Mouse (Mus musculus): ENCODE data around the gene Arhgef2. TPM values are rescaled to one million over a fixed set of nuclear protein-coding genes. Genes with fewer than 3 reads are reported as not detected.

The Arhgef2 gene
- polyA plus RNA-seq, 1 experiment, result 164 TPM

- 90% methylated on average over 12 of the region's 12 CpGs for WGBS
- no peak for DNase-seq
These were observed 42.8 kb downstream of the Arhgef2 start for GRCm38 (mm10) chr3:88648452-88649168.

GRCm38 (mm10) chr3:88649186-88649585 lies 43.4 kb downstream of the Arhgef2 start:
- 84% methylated on average over 10 of the region's 10 CpGs for WGBS
- no peak for DNase-seq
- TF ChIP-seq CTCF (IDR thresholded peaks at IDR 0.05; ENCODE audit: borderline replicate concordance, control insufficient read depth, extremely low read depth, insufficient read depth, low read length, poor library complexity), result no peak
- TF ChIP-seq POLR2A (IDR thresholded peaks at IDR 0.05; ENCODE audit: control insufficient read depth, extremely low read depth, insufficient read depth, low read length, poor library complexity), result no peak
- Histone ChIP-seq H3K27me3 (ENCODE audit: control insufficient read depth, insufficient read depth, low read length) (no peaks in the 10 kb centered on the region), H3K4me1 (replicated peaks; ENCODE audit: control insufficient read depth, insufficient read depth, low read length) (no peaks in the 10 kb centered on the region), H3K36me3 (ENCODE audit: control insufficient read depth, insufficient read depth, low read length) (peaks cover 36% of the 10 kb centered on the region), H3K27ac (ENCODE audit: control insufficient read depth, insufficient read depth, low read length) (no peak overlapping the region), H3K4me3 (ENCODE audit: control insufficient read depth, insufficient read depth, low read length) (no peak overlapping the region)

More at GRCm38 (mm10) chr3:88648452-88649168, 42.8 kb downstream of the Arhgef2 start:
- peaks cover 42% of the 10 kb centered on the region for H3K36me3 ChIP-seq (ENCODE audit: control insufficient read depth, insufficient read depth, low read length)
- no peaks in the 10 kb centered on the region for H3K27me3 ChIP-seq (ENCODE audit: control insufficient read depth, insufficient read depth, low read length)
- H3K4me1 ChIP-seq (replicated peaks; ENCODE audit: control insufficient read depth, insufficient read depth, low read length), result no peaks in the 10 kb centered on the region
- no peak for TF ChIP-seq POLR2A (IDR thresholded peaks at IDR 0.05; ENCODE audit: control insufficient read depth, extremely low read depth, insufficient read depth, low read length, poor library complexity)
- no peak for TF ChIP-seq CTCF (IDR thresholded peaks at IDR 0.05; ENCODE audit: borderline replicate concordance, control insufficient read depth, extremely low read depth, insufficient read depth, low read length, poor library complexity)
- no peak overlapping the region for H3K4me3 ChIP-seq (ENCODE audit: control insufficient read depth, insufficient read depth, low read length)
- no peak overlapping the region for H3K27ac ChIP-seq (ENCODE audit: control insufficient read depth, insufficient read depth, low read length)

- H3K36me3 ChIP-seq (ENCODE audit: control insufficient read depth, insufficient read depth, low read length), result peaks cover 29% of the 10 kb centered on the region
- TF ChIP-seq CTCF (IDR thresholded peaks at IDR 0.05; ENCODE audit: borderline replicate concordance, control insufficient read depth, extremely low read depth, insufficient read depth, low read length, poor library complexity), result no peak
- no peak for TF ChIP-seq POLR2A (IDR thresholded peaks at IDR 0.05; ENCODE audit: control insufficient read depth, extremely low read depth, insufficient read depth, low read length, poor library complexity)
- 95% methylated on average over 13 of the region's 13 CpGs for WGBS
- H3K4me3 ChIP-seq (ENCODE audit: control insufficient read depth, insufficient read depth, low read length), result no peak overlapping the region
- no peak for DNase-seq
- no peak overlapping the region for H3K27ac ChIP-seq (ENCODE audit: control insufficient read depth, insufficient read depth, low read length)
- H3K4me1 ChIP-seq (replicated peaks; ENCODE audit: control insufficient read depth, insufficient read depth, low read length), result no peaks in the 10 kb centered on the region
- H3K27me3 ChIP-seq (ENCODE audit: control insufficient read depth, insufficient read depth, low read length), result no peaks in the 10 kb centered on the region
These were observed 44.2 kb downstream of the Arhgef2 start for GRCm38 (mm10) chr3:88649967-88650366.

- WGBS, result 69% methylated on average over 13 of the region's 13 CpGs
- Histone ChIP-seq H3K27me3 (ENCODE audit: control insufficient read depth, insufficient read depth, low read length) (no peaks in the 10 kb centered on the region), H3K27ac (ENCODE audit: control insufficient read depth, insufficient read depth, low read length) (no peak overlapping the region), H3K4me1 (replicated peaks; ENCODE audit: control insufficient read depth, insufficient read depth, low read length) (no peaks in the 10 kb centered on the region), H3K36me3 (ENCODE audit: control insufficient read depth, insufficient read depth, low read length) (peaks cover 19% of the 10 kb centered on the region), H3K4me3 (ENCODE audit: control insufficient read depth, insufficient read depth, low read length) (no peak overlapping the region)
- TF ChIP-seq POLR2A (IDR thresholded peaks at IDR 0.05; ENCODE audit: control insufficient read depth, extremely low read depth, insufficient read depth, low read length, poor library complexity) (no peak), CTCF (IDR thresholded peaks at IDR 0.05; ENCODE audit: borderline replicate concordance, control insufficient read depth, extremely low read depth, insufficient read depth, low read length, poor library complexity) (no peak)
- DNase-seq, result no peak
These were observed 45.1 kb downstream of the Arhgef2 start for GRCm38 (mm10) chr3:88650713-88651504.

DNA sequence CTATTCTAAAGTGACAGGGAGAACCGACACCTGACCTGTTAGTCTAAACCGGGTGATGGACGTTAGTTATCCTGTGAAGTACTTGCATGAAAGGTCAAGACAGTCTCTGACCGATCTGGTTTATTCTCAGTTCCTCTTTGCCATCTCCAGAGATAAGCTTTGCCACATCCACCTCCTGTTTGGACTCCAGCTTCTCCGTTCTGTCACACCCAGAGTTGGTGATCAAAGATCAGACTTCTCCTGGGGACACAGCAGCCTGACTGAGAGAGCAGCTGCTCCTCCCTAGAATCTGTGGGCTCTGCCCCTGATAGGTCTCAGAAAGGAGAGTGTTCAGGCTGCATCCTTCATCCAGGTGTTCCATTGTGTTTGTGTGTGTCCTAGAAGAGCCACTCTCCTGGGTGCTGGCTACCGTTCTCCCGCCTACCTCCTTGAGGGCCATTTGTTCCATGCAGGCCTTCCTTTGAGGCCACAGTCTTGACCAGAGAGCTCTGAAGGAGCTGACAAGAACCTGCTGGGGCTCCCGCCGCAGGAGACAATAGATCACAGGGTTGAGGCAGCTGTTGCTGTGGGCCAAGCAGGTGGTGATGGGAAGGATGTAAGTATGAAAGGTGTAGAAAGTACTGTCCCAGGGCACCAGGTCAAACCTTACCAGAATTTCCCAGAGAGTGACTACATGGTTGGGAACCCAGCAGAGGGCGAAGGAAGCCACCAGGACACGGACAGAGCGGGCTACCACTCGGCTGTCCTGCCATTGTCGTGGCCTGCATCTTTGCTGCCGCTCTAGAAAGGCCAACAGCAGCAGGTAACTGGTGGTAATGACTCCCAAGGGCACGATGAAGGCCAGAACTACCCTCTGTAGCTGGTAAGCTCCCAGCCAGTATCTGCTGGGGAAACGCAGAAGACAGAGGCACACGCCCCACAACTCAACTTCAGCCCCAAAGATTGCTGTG lies 46.2 kb downstream of the Arhgef2 start:
- 58% methylated on average over 18 of the region's 18 CpGs for WGBS
- TF ChIP-seq POLR2A (IDR thresholded peaks at IDR 0.05; ENCODE audit: control insufficient read depth, extremely low read depth, insufficient read depth, low read length, poor library complexity) (no peak), CTCF (IDR thresholded peaks at IDR 0.05; ENCODE audit: borderline replicate concordance, control insufficient read depth, extremely low read depth, insufficient read depth, low read length, poor library complexity) (no peak)
- no peak overlapping the region for H3K27ac ChIP-seq (ENCODE audit: control insufficient read depth, insufficient read depth, low read length)
- H3K4me3 ChIP-seq (ENCODE audit: control insufficient read depth, insufficient read depth, low read length), result no peak overlapping the region
- peaks cover 9% of the 10 kb centered on the region for H3K36me3 ChIP-seq (ENCODE audit: control insufficient read depth, insufficient read depth, low read length)
- DNase-seq, result no peak
- no peaks in the 10 kb centered on the region for H3K27me3 ChIP-seq (ENCODE audit: control insufficient read depth, insufficient read depth, low read length)
- H3K4me1 ChIP-seq (replicated peaks; ENCODE audit: control insufficient read depth, insufficient read depth, low read length), result no peaks in the 10 kb centered on the region
